Mouse (Mus musculus) ovary, postnatal 36 days (tissue): ENCODE measurements around the gene Ldb3.

ENCODE experiments used
- DNase-seq: peaks from one replicate; pipeline ENCODE4 v3.0.0; 2022; ENCODE audit warnings: low spot score, mixed read lengths

The Ldb3 gene

GRCm38 (mm10) chr14:34590743-34591675 is 2.5 kb upstream of the Ldb3 start:
- no peak for DNase-seq

- DNase-seq = no peak
Observed at GRCm38 (mm10) chr14:34590017-34590570, 1.6 kb upstream of the Ldb3 start.

- no peak for DNase-seq
Observed at GRCm38 (mm10) chr14:34589185-34589713, 767 bp upstream of the Ldb3 start.

GRCm38 (mm10) chr14:34588005-34588404 is 477 bp downstream of the Ldb3 start:
- no peak for DNase-seq

- DNase-seq = no peak
Observed at GRCm38 (mm10) chr14:34586871-34587270, 1.6 kb downstream of the Ldb3 start.

- DNase-seq = no peak
Observed at GRCm38 (mm10) chr14:34585358-34586105, 3.0 kb downstream of the Ldb3 start.

- no peak for DNase-seq
Observed at GRCm38 (mm10) chr14:34582740-34583427, 5.6 kb downstream of the Ldb3 start.

- DNase-seq = no peak
Observed at GRCm38 (mm10) chr14:34576858-34577257, 11.6 kb downstream of the Ldb3 start.

- no peak for DNase-seq
Observed at GRCm38 (mm10) chr14:34574068-34574467, 14.4 kb downstream of the Ldb3 start.

GRCm38 (mm10) chr14:34573348-34573913 is 15.1 kb downstream of the Ldb3 start:
- DNase-seq = no peak

GRCm38 (mm10) chr14:34571610-34572387 is 16.7 kb downstream of the Ldb3 start:
- no peak for DNase-seq

GRCm38 (mm10) chr14:34570903-34571302 is 17.6 kb downstream of the Ldb3 start:
- DNase-seq = no peak

GRCm38 (mm10) chr14:34570294-34570693 is 18.2 kb downstream of the Ldb3 start:
- peak; percentile 75 for DNase-seq

GRCm38 (mm10) chr14:34569534-34570194 is 18.8 kb downstream of the Ldb3 start:
- no peak for DNase-seq

GRCm38 (mm10) chr14:34568626-34569025 is 19.9 kb downstream of the Ldb3 start:
- no peak for DNase-seq

GRCm38 (mm10) chr14:34567697-34568096 is 20.8 kb downstream of the Ldb3 start:
- DNase-seq = no peak

GRCm38 (mm10) chr14:34566530-34566929 is 22.0 kb downstream of the Ldb3 start:
- DNase-seq = no peak

- no peak for DNase-seq
Observed at GRCm38 (mm10) chr14:34565711-34566110, 22.8 kb downstream of the Ldb3 start.

- no peak for DNase-seq
Observed at GRCm38 (mm10) chr14:34564646-34565045, 23.8 kb downstream of the Ldb3 start.

- no peak for DNase-seq
Observed at GRCm38 (mm10) chr14:34562393-34562792, 26.1 kb downstream of the Ldb3 start.
